23 mouse cellular contexts compared by ENCODE assay signal in genomic region chr14:93058799-93059198, GRCm38 (mm10).
DNase-seq lines count a peak whose midpoint lies in the region; ATAC-seq and TF ChIP-seq lines count a peak whose summit lies in the region.
"Had no signal": no experiment of that assay in that cellular context is flagged by ENCODE, and none has a peak within 500 bp of the region (broad histone marks: within the 10 kb centered on the region; RNA-seq: fewer than 3 reads in every experiment).

No protein-coding gene starts in this region.

- no peak for TF ChIP-seq POLR2A in CH12.LX (IDR thresholded peaks at IDR 0.05; ENCODE audit: low read depth, low read length)

- H3K79me2 ChIP-seq in CH12.LX (replicated peaks; ENCODE audit: control insufficient read depth, extremely low read depth, insufficient read depth, poor library complexity, severe bottlenecking): no peaks in the 10 kb centered on the region

- H3K27ac ChIP-seq in CH12.LX (ENCODE audit: insufficient read depth, low read depth): no peak overlapping the region
- H3K27ac ChIP-seq in intestine, embryonic 15.5 days: no peak overlapping the region

- TF ChIP-seq RAD21 in CH12.LX (IDR thresholded peaks at IDR 0.05; ENCODE audit: low read depth, low read length): no peak

- H3K4me2 ChIP-seq in CH12.LX (ENCODE audit: insufficient read depth, low read depth, poor library complexity, severe bottlenecking): peak overlapping the region; percentile 45; the same call in 1 of the 2 replicates
- no peak overlapping the region for H3K4me2 ChIP-seq in intestine, embryonic 15.5 days (replicated peaks)

- peak; percentile 43 for ATAC-seq in frontal cortex, adult (ENCODE audit: low TSS enrichment)
- no peak for ATAC-seq in intestine, embryonic 15.5 days
- ATAC-seq: activated CD4-positive, CD25-positive, alpha-beta regulatory T cell, adult 4 months; CD4-positive, CD25-positive, alpha-beta regulatory T cell, adult 4 months; Patski had no signal

- no peak for DNase-seq in frontal cortex, adult 2 months (ENCODE audit: extremely low spot score in 1 of 2, low spot score in 1 of 2)
- peak; percentile 31 for DNase-seq in right cerebral cortex, adult 18-20 months
- DNase-seq in right cerebral cortex, postnatal 14 days: no peak
- no peak for DNase-seq in CH12.LX (ENCODE audit: extremely low read depth)
- peak; percentile 61 for DNase-seq in brain, adult 2 months (ENCODE audit: low read depth, low spot score)
- no peak for DNase-seq in heart, adult 18-20 months
- DNase-seq: adrenal gland, adult 2 months; adrenal gland, adult 8-10 months; adrenal gland, postnatal 10 days; adrenal gland, postnatal 14 days; adrenal gland, postnatal 25 days; adrenal gland, postnatal 36 days; B cell, adult 2 months; cerebellum, adult 11 months; cerebellum, adult 11-12 months; cerebellum, adult 18-20 months; cerebellum, adult 2 months had no signal

- no peaks in the 10 kb centered on the region for H3K27me3 ChIP-seq in CH12.LX (replicated peaks)
- H3K27me3 ChIP-seq in intestine, embryonic 15.5 days (replicated peaks): no peaks in the 10 kb centered on the region
- H3K27me3 ChIP-seq: Patski had no signal

- dilution Hi-C loops in CH12.LX (cut with MboI; ENCODE audit: extremely low pct_ligation_motif_present, extremely low pct_unique_long_range_greater_than_20kb, low sequenced_read_pairs): no loop called here

- no peak overlapping the region for H3K9ac ChIP-seq in CH12.LX (ENCODE audit: insufficient read depth, low read depth)
- no peak overlapping the region for H3K9ac ChIP-seq in intestine, embryonic 15.5 days

- in situ Hi-C loops in CH12.LX (cut with MboI; ENCODE audit: low pct_ligation_motif_present, low pct_unique_long_range_greater_than_20kb, low sequenced_read_pairs): no loop called here

- no peak overlapping the region for H3K4me3 ChIP-seq in CH12.LX (replicated peaks in 1 of 3; ENCODE audit: low read depth in 2 of 3, low read length in 2 of 3, poor library complexity in 1 of 3)
- no peak overlapping the region for H3K4me3 ChIP-seq in intestine, embryonic 15.5 days (replicated peaks)

- no peaks in the 10 kb centered on the region for H3K4me1 ChIP-seq in CH12.LX (ENCODE audit: control insufficient read depth in 1 of 2, insufficient read depth in 2 of 2)
- no peaks in the 10 kb centered on the region for H3K4me1 ChIP-seq in intestine, embryonic 15.5 days (replicated peaks)

- no peaks in the 10 kb centered on the region for H3K36me3 ChIP-seq in CH12.LX (replicated peaks in 1 of 2; ENCODE audit: control insufficient read depth in 1 of 2, insufficient read depth in 1 of 2, low read length in 1 of 2)
- no peaks in the 10 kb centered on the region for H3K36me3 ChIP-seq in intestine, embryonic 15.5 days
- H3K36me3 ChIP-seq: G1E had no signal

- TF ChIP-seq CTCF in CH12.LX (conservative IDR thresholded peaks at IDR 0.05 in 1 of 2, IDR thresholded peaks at IDR 0.05 in 1 of 2; ENCODE audit: low read depth in 2 of 2, low read length in 2 of 2): no peak

- WGBS in intestine, embryonic 15.5 days: 88% methylated on average over 6 of the region's 6 CpGs

- peaks cover 42% of the 10 kb centered on the region for H3K9me3 ChIP-seq in CH12.LX (replicated peaks; ENCODE audit: low read length)
- H3K9me3 ChIP-seq in intestine, embryonic 15.5 days: no peaks in the 10 kb centered on the region

- TF ChIP-seq EP300 in CH12.LX (IDR thresholded peaks at IDR 0.05; ENCODE audit: low read length): no peak

TF ChIP-seq in CH12.LX, 34 proteins besides CTCF, POLR2A, EP300 and RAD21:
- TF ChIP-seq PAX5 (IDR thresholded peaks at IDR 0.05; ENCODE audit: low read length) (no peak), JUND (conservative IDR thresholded peaks at IDR 0.05; ENCODE audit: low read depth, low read length) (no peak), NRF1 (IDR thresholded peaks at IDR 0.05; ENCODE audit: low read depth, low read length) (no peak), NELFE (IDR thresholded peaks at IDR 0.05; ENCODE audit: low read depth, low read length) (no peak), KAT2A (IDR thresholded peaks at IDR 0.05; ENCODE audit: insufficient replicate concordance, low read length) (no peak), ZMIZ1 (IDR thresholded peaks at IDR 0.05; ENCODE audit: low read depth, low read length) (no peak), BHLHE40 (IDR thresholded peaks at IDR 0.05; ENCODE audit: low read depth, low read length) (no peak), MAZ (IDR thresholded peaks at IDR 0.05; ENCODE audit: low read depth, low read length) (no peak), USF1 (IDR thresholded peaks at IDR 0.05; ENCODE audit: low read depth, low read length) (no peak), ZKSCAN1 (IDR thresholded peaks at IDR 0.05; ENCODE audit: borderline replicate concordance, low read depth, low read length) (no peak), MAFK (IDR thresholded peaks at IDR 0.05; ENCODE audit: insufficient replicate concordance, low read length) (no peak), UBTF (IDR thresholded peaks at IDR 0.05; ENCODE audit: low read depth, low read length) (no peak)

Comparison
In these comparisons a context has a peak if more than half of its experiments do, and no peak if none do; other contexts are left out.
1. DNase-seq: peak in right cerebral cortex, adult 18-20 months (single experiment) and brain, adult 2 months (single experiment); none in frontal cortex, adult 2 months (0 of 2), right cerebral cortex, postnatal 14 days (single experiment), CH12.LX (single experiment) and heart, adult 18-20 months (0 of 2).